Mouse (Mus musculus) left cerebral cortex, postnatal 25 days (tissue): ENCODE data around the gene Vstm4. TPM values are rescaled to one million over a fixed set of nuclear protein-coding genes. Genes with fewer than 3 reads are reported as not detected.

Experiments
- DNase-seq, 2 experiments: peaks; one replicate each; pipeline ENCODE4 v3.0.0; 2022; ENCODE audit warnings: low spot score in 2 of 2, mixed read lengths in 1 of 2
- intact Hi-C: fragments of 180-260 bp; cut with DNase I; formaldehyde crosslinking; loops from one replicate; pipeline ENCODE4 v1.15.1; 2025
- total RNA-seq, 2 experiments: library from RNA; stranded (reverse); gene quantifications; 2 replicates each; pipeline ENCODE4 v1.2.3; 2021

Vstm4 gene
- total RNA-seq, 2 experiments from 2014 or later, result 3.3 to 4.7 TPM

DNA sequence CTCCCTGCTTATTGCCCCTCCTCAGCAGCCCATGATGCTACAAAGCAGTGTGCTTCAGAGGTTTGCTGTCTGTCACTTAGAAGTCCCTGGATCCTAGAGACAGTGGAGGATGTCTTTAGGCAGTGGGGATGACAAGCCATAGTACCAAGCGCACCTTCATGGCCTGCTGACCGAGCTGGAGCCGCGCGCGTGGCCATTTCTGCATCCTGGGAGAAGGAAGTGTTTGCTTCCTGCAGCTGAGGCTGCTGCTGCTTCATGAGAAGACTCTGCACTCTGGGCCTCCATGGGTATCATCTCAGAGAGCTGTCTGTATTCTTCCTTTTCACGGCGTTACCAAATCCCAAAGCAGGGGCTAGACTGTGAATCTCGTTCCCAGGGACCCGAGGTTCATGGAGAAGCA is 1.8 kb downstream of the Vstm4 start:
- no peak for DNase-seq
- intact Hi-C loops, result no loop called here

- intact Hi-C loops, result no loop called here
- DNase-seq, result no peak
These were observed 2.5 kb downstream of the Vstm4 start for GRCm38 (mm10) chr14:32858941-32859510.

DNA sequence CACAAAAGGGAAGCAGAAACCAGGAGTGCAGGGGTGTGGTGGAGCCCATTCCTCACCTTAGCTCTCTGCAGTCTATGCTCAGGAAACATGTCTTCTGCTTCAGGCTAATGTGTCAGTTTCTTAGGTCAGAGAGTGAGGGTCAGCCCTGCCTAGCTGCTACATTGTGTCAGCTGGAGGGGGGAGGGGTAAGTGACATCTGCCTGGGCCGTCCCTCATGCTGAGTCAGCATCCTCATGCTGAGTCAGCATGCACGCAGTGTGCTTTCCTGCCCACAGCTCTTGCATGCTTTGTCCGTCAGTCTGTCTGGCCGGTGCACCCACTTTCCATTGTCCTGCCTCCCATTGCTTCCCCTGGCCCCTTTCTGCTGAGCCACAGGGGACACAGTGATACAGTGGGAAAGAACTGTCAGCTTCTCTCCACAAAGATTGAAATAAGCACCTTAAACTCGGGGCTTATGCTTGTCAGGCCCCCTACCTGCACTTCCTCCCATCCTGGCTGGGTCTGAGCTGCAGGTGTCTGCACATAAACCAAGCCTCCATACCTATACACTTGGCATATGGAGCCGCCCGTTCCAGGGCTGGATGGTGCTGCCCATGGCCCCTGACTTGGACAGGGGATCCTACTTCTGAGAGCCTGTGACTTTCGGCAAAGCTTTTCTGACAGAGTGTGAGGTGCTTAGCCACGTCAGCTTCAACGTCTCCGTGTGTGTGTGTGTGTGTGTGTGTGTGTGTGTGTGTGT is 3.4 kb downstream of the Vstm4 start:
- intact Hi-C loops, result no loop called here
- no peak for DNase-seq

DNA sequence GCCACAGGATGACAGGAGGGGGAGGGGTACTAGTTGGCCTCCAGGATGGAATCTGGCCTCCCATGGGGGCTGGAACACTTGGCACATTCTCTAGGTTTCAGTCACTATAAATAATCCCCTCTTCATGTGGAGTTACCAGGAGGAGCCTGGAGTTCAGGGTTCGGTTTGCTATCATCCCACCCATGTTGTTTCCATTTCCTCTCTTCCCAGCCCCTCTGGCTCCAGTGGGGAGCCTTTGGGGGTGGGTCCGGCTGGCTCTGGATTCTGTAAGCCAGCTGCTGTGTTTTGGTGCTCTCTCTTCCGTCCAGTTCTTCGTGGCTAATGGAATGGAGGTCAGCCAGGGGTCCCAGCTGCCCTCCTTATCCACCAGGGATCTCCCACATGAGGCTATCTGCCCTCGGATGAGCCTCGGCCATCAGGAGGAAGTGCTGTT is 4.6 kb downstream of the Vstm4 start:
- no peak for DNase-seq
- intact Hi-C loops, result no loop called here

DNA sequence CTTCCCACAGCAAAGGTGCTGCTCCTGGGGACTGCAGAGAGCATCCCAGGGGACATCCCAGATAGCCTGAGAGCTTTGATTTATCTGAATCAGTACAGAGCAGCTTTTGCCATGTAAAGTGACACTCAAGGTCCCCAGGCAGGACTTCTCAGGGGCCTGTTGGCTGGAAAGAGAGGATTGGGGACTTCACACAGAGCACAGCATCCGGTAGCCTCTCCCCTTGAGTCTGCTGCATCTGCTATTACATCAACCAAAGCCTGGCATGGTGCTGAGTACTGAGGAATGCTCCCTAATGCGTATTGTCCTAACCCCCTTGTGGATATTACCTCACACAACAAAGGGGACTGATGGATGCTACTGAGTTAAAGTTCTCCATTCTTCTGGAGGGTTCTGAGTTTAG is 5.1 kb downstream of the Vstm4 start:
- intact Hi-C loops, result no loop called here

DNA sequence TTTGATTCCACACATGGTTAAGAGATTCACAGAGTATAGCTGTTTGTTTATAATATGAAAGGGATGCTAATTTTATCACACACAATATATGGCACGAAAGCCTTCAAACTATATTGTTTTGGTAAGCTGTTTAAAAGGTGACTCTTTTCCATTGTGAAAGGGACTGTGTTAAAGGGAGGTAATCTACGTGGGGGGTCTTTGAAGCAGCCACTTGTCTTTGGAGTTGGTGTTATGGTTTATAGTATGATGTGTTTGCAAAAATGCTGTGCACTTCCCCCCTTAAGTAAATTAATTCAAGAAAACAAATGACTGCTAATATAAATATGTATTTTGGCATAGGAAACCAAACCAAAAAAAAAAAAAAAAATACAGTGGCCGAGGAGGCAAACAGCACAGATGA is 8.8 kb downstream of the Vstm4 start:
- intact Hi-C loops, result no loop called here
- no peak for DNase-seq

More for the DNA sequence above, 5.1 kb downstream of the Vstm4 start:
- DNase-seq, result no peak

DNA sequence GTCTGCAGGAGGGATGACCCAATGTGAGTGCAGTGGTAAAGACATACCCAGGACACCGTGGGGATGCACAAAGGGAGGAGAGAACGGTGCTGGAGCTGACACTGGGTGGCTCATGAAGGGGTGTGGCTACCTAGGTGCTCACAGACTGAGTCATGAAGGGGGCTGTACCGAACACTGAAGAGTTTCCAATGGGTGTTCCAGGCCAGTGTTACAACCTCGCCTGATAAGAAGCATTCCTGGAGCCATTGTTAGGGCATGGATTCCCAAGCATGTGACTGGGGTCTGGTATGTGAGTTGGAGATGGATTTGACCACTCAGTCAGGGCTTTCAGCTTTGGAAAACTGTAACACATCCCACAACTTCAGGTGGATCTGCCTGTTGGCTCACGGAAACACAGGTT is 15.4 kb downstream of the Vstm4 start:
- no peak for DNase-seq

DNA sequence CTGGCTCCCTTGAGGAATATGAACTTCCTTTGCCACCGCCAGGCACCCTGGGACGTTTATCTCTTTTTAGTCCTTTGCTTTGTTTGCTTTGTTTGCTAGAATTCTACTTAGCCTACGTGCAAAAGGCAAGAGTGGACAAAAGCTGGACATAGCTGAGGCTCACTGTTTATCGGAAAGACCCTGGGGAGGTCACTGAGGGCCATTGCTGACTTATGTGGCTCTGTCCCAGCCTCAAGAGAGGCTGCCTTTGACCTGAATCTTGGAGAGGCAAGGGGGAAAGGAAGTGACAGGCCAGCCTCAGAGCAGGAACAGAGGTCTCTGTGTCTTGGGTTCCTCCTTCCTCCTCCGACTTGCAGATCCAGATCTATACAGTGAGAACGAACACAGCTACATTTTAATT is 21.0 kb downstream of the Vstm4 start:
- DNase-seq, result no peak
- intact Hi-C loops, result no loop called here

More for the DNA sequence above, 15.4 kb downstream of the Vstm4 start:
- intact Hi-C loops, result no loop called here

GRCm38 (mm10) chr14:32880332-32880731 is 23.8 kb downstream of the Vstm4 start:
- intact Hi-C loops, result no loop called here
- no peak for DNase-seq

- intact Hi-C loops, result no loop called here
- no peak for DNase-seq
These were observed 25.1 kb downstream of the Vstm4 start for GRCm38 (mm10) chr14:32881693-32882092.

GRCm38 (mm10) chr14:32888876-32889674 is 32.5 kb downstream of the Vstm4 start:
- intact Hi-C loops, result no loop called here
- DNase-seq, result peak in 1 of 2 experiments; percentile 34

DNA sequence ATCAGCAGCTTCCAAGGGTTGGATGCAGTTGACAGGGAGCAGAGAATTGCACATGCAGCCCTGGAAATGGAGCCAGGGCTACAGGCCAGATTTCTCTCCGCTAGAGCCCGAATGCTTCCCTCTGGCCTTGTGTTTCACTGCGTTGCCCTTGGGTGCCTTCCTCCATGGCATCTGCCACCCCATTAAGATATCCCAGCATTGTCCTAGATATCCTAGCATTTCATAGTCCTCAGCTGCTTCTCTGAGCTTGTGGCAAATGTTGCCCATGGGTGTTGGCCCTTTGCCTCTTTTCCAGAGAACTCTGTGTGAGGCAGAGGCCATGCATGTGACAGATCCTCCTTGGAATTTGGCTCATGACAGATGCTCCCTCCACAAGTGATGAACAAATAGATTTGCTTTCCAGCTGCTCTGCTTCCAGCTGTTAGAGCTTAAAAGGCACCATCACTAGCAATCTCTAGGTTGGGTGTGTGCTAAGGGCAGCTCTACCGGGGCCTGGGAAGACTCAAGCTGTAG is 37.8 kb downstream of the Vstm4 start:
- intact Hi-C loops, result no loop called here
- no peak for DNase-seq

- intact Hi-C loops, result no loop called here
- DNase-seq, result no peak
These were observed 38.3 kb downstream of the Vstm4 start for GRCm38 (mm10) chr14:32894878-32895277.

DNA sequence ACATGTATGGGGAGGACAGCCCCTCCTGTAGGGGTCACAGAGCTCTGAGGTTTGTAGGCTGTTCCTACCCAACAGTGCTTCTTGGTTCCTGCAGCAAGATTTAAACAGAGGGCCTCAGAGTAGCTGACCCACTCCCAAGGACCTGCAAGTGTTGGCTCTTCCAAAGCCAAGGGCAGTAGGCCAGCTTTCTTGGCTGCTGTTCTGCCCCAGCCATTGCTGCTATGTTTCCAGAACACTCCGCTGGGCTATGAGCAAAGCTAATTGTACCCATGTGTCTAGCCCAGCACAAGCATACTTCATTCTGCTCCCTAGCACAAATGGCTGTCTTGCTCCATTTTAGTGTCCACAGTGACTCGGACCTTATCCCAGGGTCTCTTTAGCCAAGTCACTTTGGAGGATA is 40.3 kb downstream of the Vstm4 start:
- DNase-seq, result peak; percentile 40 to 56
- intact Hi-C loops, result no loop called here

DNA sequence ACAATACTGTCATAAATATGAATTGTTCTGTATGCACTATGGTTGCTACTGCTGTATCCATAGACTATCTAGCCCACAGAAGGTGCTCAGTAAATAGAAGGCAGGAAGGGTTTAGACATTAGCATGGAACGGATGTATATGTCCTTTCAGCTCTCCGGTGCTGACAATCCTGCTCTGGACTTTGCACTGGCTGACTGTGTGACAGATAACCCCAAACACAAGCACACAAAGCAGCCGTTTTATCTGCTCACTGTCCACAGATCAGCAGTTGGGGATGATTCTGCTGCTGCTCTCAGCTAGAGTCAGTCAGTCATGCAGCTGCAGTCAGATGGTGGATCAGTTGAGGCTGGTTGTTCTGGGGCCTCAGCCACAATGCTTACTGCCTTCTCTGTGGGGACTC is 46.6 kb downstream of the Vstm4 start:
- DNase-seq, result no peak
- intact Hi-C loops, result no loop called here

GRCm38 (mm10) chr14:32906545-32906944 is 50.0 kb downstream of the Vstm4 start:
- no peak for DNase-seq
- intact Hi-C loops, result no loop called here

GRCm38 (mm10) chr14:32909112-32909511 is 52.6 kb downstream of the Vstm4 start:
- intact Hi-C loops, result no loop called here
- DNase-seq, result peak in 1 of 2 experiments; percentile 62

- no peak for DNase-seq
- intact Hi-C loops, result no loop called here
These were observed 54.6 kb downstream of the Vstm4 start for GRCm38 (mm10) chr14:32911187-32911586.

- intact Hi-C loops, result no loop called here
- DNase-seq, result peak in 1 of 2 experiments; percentile 13
These were observed 58.8 kb downstream of the Vstm4 start for GRCm38 (mm10) chr14:32915360-32915759.

DNA sequence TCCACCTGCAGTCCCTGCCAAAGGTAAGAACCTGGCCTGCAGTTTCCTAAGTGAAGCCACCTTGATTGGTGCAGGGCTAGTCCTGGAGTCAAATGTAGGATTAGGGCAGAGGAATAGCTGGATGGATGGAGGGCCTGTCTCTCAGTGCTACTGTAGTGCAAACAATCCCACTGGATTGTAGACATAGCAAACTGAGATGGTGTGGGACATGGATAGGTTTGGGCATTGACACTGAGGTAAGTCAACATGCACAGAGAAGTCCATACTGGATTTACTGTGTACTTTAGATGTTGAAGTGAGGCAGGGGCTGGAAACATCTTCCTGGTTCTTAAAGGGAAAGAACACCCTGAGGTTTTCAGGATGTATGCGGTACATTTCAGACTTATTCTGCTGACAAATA is 61.4 kb downstream of the Vstm4 start:
- DNase-seq, result no peak
- intact Hi-C loops, result no loop called here
